Comparison of ENCODE assay signal across 8 mouse cellular contexts in genomic region chr15:96283920-96284431, GRCm38 (mm10). TPM values are rescaled to one million over a fixed set of nuclear protein-coding genes. Genes with fewer than 3 reads are reported as not detected.
DNase-seq lines count a peak whose midpoint lies in the region; ATAC-seq and TF ChIP-seq lines count a peak whose summit lies in the region.

No protein-coding gene starts in this region.

- WGBS in forebrain, postnatal 0 days, result 3% methylated on average over 11 of the region's 11 CpGs
- WGBS in hindbrain, postnatal 0 days, result under 1% methylated on average over 11 of the region's 11 CpGs
- 20% methylated on average over 11 of the region's 11 CpGs for WGBS in limb, embryonic 11.5 days
- 8% methylated on average over 11 of the region's 11 CpGs for WGBS in midbrain, embryonic 12.5 days
- WGBS in stomach, embryonic 14.5 days, result 8% methylated on average over 11 of the region's 11 CpGs

- H3K9me3 ChIP-seq in forebrain, postnatal 0 days (ENCODE audit: low read length), result no peaks in the 10 kb centered on the region
- no peaks in the 10 kb centered on the region for H3K9me3 ChIP-seq in hindbrain, postnatal 0 days (ENCODE audit: low read length)
- no peaks in the 10 kb centered on the region for H3K9me3 ChIP-seq in limb, embryonic 11.5 days (ENCODE audit: control insufficient read depth, low read length)
- H3K9me3 ChIP-seq in midbrain, embryonic 12.5 days, result no peaks in the 10 kb centered on the region
- H3K9me3 ChIP-seq in stomach, embryonic 14.5 days (ENCODE audit: control insufficient read depth, low read depth, low read length), result peaks cover 4% of the 10 kb centered on the region; the same call in 1 of the 2 replicates

- H3K4me2 ChIP-seq in forebrain, postnatal 0 days (ENCODE audit: low read depth), result peak overlapping the region; percentile 78
- H3K4me2 ChIP-seq in hindbrain, postnatal 0 days (ENCODE audit: low read depth, low read length), result peak overlapping the region; percentile 71
- peak overlapping the region; percentile 66 for H3K4me2 ChIP-seq in limb, embryonic 11.5 days (ENCODE audit: low read depth, severe bottlenecking)
- H3K4me2 ChIP-seq in midbrain, embryonic 12.5 days (replicated peaks), result peak overlapping the region; percentile 82
- peak overlapping the region; percentile 88 for H3K4me2 ChIP-seq in stomach, embryonic 14.5 days (replicated peaks; ENCODE audit: low read depth, low read length)

- no peak for ATAC-seq in forebrain, postnatal 0 days
- ATAC-seq in hindbrain, postnatal 0 days, result no peak
- no peak for ATAC-seq in limb, embryonic 11.5 days (ENCODE audit: insufficient number of reproducible peaks, low FRiP score, low TSS enrichment, low read depth)
- ATAC-seq in midbrain, embryonic 12.5 days (ENCODE audit: low FRiP score, low read depth), result no peak
- ATAC-seq in stomach, embryonic 14.5 days (ENCODE audit: insufficient number of reproducible peaks, insufficient read depth, low FRiP score, low read depth), result no peak

- H3K4me1 ChIP-seq in forebrain, postnatal 0 days (ENCODE audit: insufficient read depth), result peaks cover 11% of the 10 kb centered on the region; the same call in 1 of the 2 replicates
- H3K4me1 ChIP-seq in hindbrain, postnatal 0 days (ENCODE audit: insufficient read depth, low read length), result peaks cover 9% of the 10 kb centered on the region; the same call in 1 of the 2 replicates
- peaks cover 7% of the 10 kb centered on the region; the same call in 1 of the 2 replicates for H3K4me1 ChIP-seq in limb, embryonic 11.5 days (ENCODE audit: control insufficient read depth, insufficient read depth, low read length)
- peaks cover 21% of the 10 kb centered on the region for H3K4me1 ChIP-seq in midbrain, embryonic 12.5 days
- H3K4me1 ChIP-seq in stomach, embryonic 14.5 days (ENCODE audit: control insufficient read depth, insufficient read depth, low read length), result peaks cover 15% of the 10 kb centered on the region; the same call in 1 of the 2 replicates

- H3K27ac ChIP-seq in forebrain, postnatal 0 days (ENCODE audit: low read depth, low read length), result peak overlapping the region; percentile 100
- H3K27ac ChIP-seq in hindbrain, postnatal 0 days, result peak overlapping the region; percentile 100
- H3K27ac ChIP-seq in limb, embryonic 11.5 days (replicated peaks; ENCODE audit: low read depth, low read length), result 0 out of 2 replicates have a peak overlapping the region, but pooled peaks have one; percentile 42
- peak overlapping the region; percentile 100 for H3K27ac ChIP-seq in midbrain, embryonic 12.5 days (replicated peaks)
- H3K27ac ChIP-seq in stomach, embryonic 14.5 days (ENCODE audit: low read length), result peak overlapping the region; percentile 100; the same call in 1 of the 2 replicates

- peak; percentile 16 for DNase-seq in layer of hippocampus, adult 11-12 months (ENCODE audit: low spot score)
- DNase-seq in layer of hippocampus, postnatal 25 days (ENCODE audit: extremely low spot score in 1 of 2, low spot score in 1 of 2), result no peak
- peak; percentile 38 for DNase-seq in cerebellum, adult 8-10 months
- peak; percentile 64 for DNase-seq in forebrain, postnatal 0 days
- DNase-seq in hindbrain, postnatal 0 days (ENCODE audit: low spot score), result peak; percentile 70
- DNase-seq in limb, embryonic 11.5 days (ENCODE audit: low spot score), result peak; percentile 50

- peaks cover 2% of the 10 kb centered on the region for H3K36me3 ChIP-seq in forebrain, postnatal 0 days (ENCODE audit: insufficient read depth)
- no peaks in the 10 kb centered on the region for H3K36me3 ChIP-seq in hindbrain, postnatal 0 days (ENCODE audit: insufficient read depth, low read length)
- H3K36me3 ChIP-seq in limb, embryonic 11.5 days (ENCODE audit: control insufficient read depth, insufficient read depth, low read length), result peaks cover 4% of the 10 kb centered on the region
- H3K36me3 ChIP-seq in midbrain, embryonic 12.5 days, result peaks cover 23% of the 10 kb centered on the region
- H3K36me3 ChIP-seq in stomach, embryonic 14.5 days (ENCODE audit: control insufficient read depth, insufficient read depth, low read length), result peaks cover 4% of the 10 kb centered on the region; the same call in 1 of the 2 replicates

- peak; percentile 53 for TF ChIP-seq CTCF in forebrain, postnatal 0 days (IDR thresholded peaks at IDR 0.05; ENCODE audit: low read depth)
- peak; percentile 64 for TF ChIP-seq CTCF in hindbrain, postnatal 0 days (IDR thresholded peaks at IDR 0.05; ENCODE audit: low read depth)

- H3K4me3 ChIP-seq in forebrain, postnatal 0 days (ENCODE audit: low read depth, low read length), result peak overlapping the region; percentile 97
- H3K4me3 ChIP-seq in hindbrain, postnatal 0 days (ENCODE audit: low read length), result peak overlapping the region; percentile 95
- H3K4me3 ChIP-seq in limb, embryonic 11.5 days (ENCODE audit: low read depth, low read length), result peak overlapping the region; percentile 96
- H3K4me3 ChIP-seq in midbrain, embryonic 12.5 days, result peak overlapping the region; percentile 94
- H3K4me3 ChIP-seq in stomach, embryonic 14.5 days (ENCODE audit: low read depth, low read length), result peak overlapping the region; percentile 90

- H3K9ac ChIP-seq in forebrain, postnatal 0 days, result peak overlapping the region; percentile 93
- peak overlapping the region; percentile 100 for H3K9ac ChIP-seq in hindbrain, postnatal 0 days (replicated peaks; ENCODE audit: low read length)
- H3K9ac ChIP-seq in limb, embryonic 11.5 days (ENCODE audit: low read length), result peak overlapping the region; percentile 82; the same call in 1 of the 2 replicates
- peak overlapping the region; percentile 100 for H3K9ac ChIP-seq in midbrain, embryonic 12.5 days (replicated peaks)
- H3K9ac ChIP-seq in stomach, embryonic 14.5 days (replicated peaks; ENCODE audit: low read depth, low read length), result peak overlapping the region; percentile 100; the same call in 1 of the 2 replicates

- H3K27me3 ChIP-seq in forebrain, postnatal 0 days (ENCODE audit: insufficient read depth, low read length), result no peaks in the 10 kb centered on the region
- no peaks in the 10 kb centered on the region for H3K27me3 ChIP-seq in hindbrain, postnatal 0 days (ENCODE audit: insufficient read depth, low read length)
- H3K27me3 ChIP-seq in limb, embryonic 11.5 days (ENCODE audit: control insufficient read depth, insufficient read depth, low read length), result no peaks in the 10 kb centered on the region
- H3K27me3 ChIP-seq in midbrain, embryonic 12.5 days, result no peaks in the 10 kb centered on the region
- no peaks in the 10 kb centered on the region for H3K27me3 ChIP-seq in stomach, embryonic 14.5 days (ENCODE audit: control insufficient read depth, insufficient read depth, low read length)

RNA-seq across cellular contexts. Expression of gene Arid2, which starts 3.3 kb away (rescaled TPM):
- 10 to 100 TPM; 32.0 to 37.1 TPM for total RNA-seq in layer of hippocampus, postnatal 25 days (2021)
- 32.2 and 49.9 TPM in 2 replicates for total RNA-seq in forebrain, postnatal 0 days (2014; rRNA removed)
- polyA plus RNA-seq in forebrain, postnatal 0 days (2015; fragmentation: Nextera tagmentation; extraction: Ambion mirVana), result 7.8 and 10.7 TPM in 2 replicates
- total RNA-seq in hindbrain, postnatal 0 days (2014; rRNA removed), result 35.0 and 38.4 TPM in 2 replicates
- 11.2 and 11.5 TPM in 2 replicates for polyA plus RNA-seq in hindbrain, postnatal 0 days (2015; fragmentation: Nextera tagmentation; extraction: Ambion mirVana)
- polyA plus RNA-seq in limb, embryonic 11.5 days (2014; fragmentation: Nextera tagmentation; extraction: Ambion mirVana), result 41.9 and 45.0 TPM in 2 replicates
- polyA plus RNA-seq in midbrain, embryonic 12.5 days (2016; fragmentation: Nextera tagmentation; extraction: Ambion mirVana), result 35.1 and 37.5 TPM in 2 replicates
- 29.6 and 31.2 TPM in 2 replicates for polyA plus RNA-seq in stomach, embryonic 14.5 days (2014; fragmentation: Nextera tagmentation; extraction: Ambion mirVana)

Comparison
In these comparisons a context has a peak if more than half of its experiments do, and no peak if none do; other contexts are left out.
1. DNase-seq: peak in layer of hippocampus, adult 11-12 months (single experiment), cerebellum, adult 8-10 months (single experiment), forebrain, postnatal 0 days (single experiment), hindbrain, postnatal 0 days (single experiment) and limb, embryonic 11.5 days (single experiment); none in layer of hippocampus, postnatal 25 days (0 of 2).
2. H3K27ac ChIP-seq: peak in every context shown above with its lines; median percentile 100 in forebrain, postnatal 0 days; 100 in hindbrain, postnatal 0 days; 100 in midbrain, embryonic 12.5 days; 100 in stomach, embryonic 14.5 days; 42 in limb, embryonic 11.5 days.
3. Peak in every context shown above with its lines, with median percentiles within 50 percentile points of each other: H3K4me2 ChIP-seq, H3K4me3 ChIP-seq and H3K9ac ChIP-seq.